Mouse (Mus musculus) forebrain, embryonic 11.5 days (tissue): ENCODE data around the gene Gprc5c. TPM values are rescaled to one million over a fixed set of nuclear protein-coding genes. Genes with fewer than 3 reads are reported as not detected.
A peak's percentile ranks its signal among the peaks of the same experiment; 100 is the strongest.

Experiments
- ATAC-seq: fragments of 200-750 bp; cut with Nextera tagmentation; replicated peaks from 2 replicates; pipeline ENCODE4 v1.8.0; 2017; ENCODE audit warnings: moderate TSS enrichment; ENCODE audit not compliant: low FRiP score
- DNase-seq: peaks from one replicate; pipeline ENCODE4 v3.0.0-alpha.2; 2017; ENCODE audit warnings: low spot score
- H3K27ac ChIP-seq: fragments of 300-500 bp; sonication (generic); 2 replicates; pipeline ENCODE4 v1.5.1; 2014; ENCODE audit warnings: low read depth, low read length
- H3K27me3 ChIP-seq: fragments of 300-500 bp; sonication (generic); 2 replicates; pipeline ENCODE4 v1.6.1; 2014; ENCODE audit warnings: mild to moderate bottlenecking, low read length, mixed read lengths; ENCODE audit not compliant: control insufficient read depth, insufficient read depth
- H3K36me3 ChIP-seq: fragments of 300-500 bp; sonication (generic); 2 replicates; pipeline ENCODE4 v1.6.1; 2014; ENCODE audit warnings: mild to moderate bottlenecking, low read length, moderate library complexity, mixed read lengths; ENCODE audit not compliant: control insufficient read depth, insufficient read depth
- H3K4me1 ChIP-seq: fragments of 300-500 bp; sonication (generic); replicated peaks from 2 replicates; pipeline ENCODE4 v1.6.1; 2014; ENCODE audit warnings: low read length, mixed read lengths; ENCODE audit not compliant: control insufficient read depth, insufficient read depth
- H3K4me2 ChIP-seq: fragments of 300-500 bp; sonication (generic); 2 replicates; pipeline ENCODE4 v1.6.1; 2014; ENCODE audit warnings: low read depth, mild to moderate bottlenecking, low read length, moderate library complexity, mixed read lengths; ENCODE audit not compliant: severe bottlenecking
- H3K4me3 ChIP-seq: fragments of 300-500 bp; sonication (generic); 2 replicates; pipeline ENCODE4 v1.5.1; 2014; ENCODE audit warnings: low read depth, low read length
- H3K9ac ChIP-seq: fragments of 300-500 bp; sonication (generic); 2 replicates; pipeline ENCODE4 v1.6.1; 2014; ENCODE audit warnings: low read length
- H3K9me3 ChIP-seq: fragments of 300-500 bp; sonication (generic); 2 replicates; pipeline ENCODE4 v1.6.1; 2016; ENCODE audit warnings: low read length, mixed read lengths; ENCODE audit not compliant: control insufficient read depth
- WGBS: fragments of 180-500 bp; shearing (Covaris S2); extraction: QIAGEN DNeasy Blood & Tissue Kit; methylation state at CpG from one replicate; pipeline ENCODE4 v1.1.7; 2014; 5-methylcytosine and 5-hydroxymethylcytosine counted together
- polyA plus RNA-seq: library from polyadenylated mRNA; unstranded; fragments of >200 nt; fragmentation: Nextera tagmentation; extraction: Ambion mirVana; gene quantifications from 2 replicates; pipeline ENCODE4 v1.2.1, GENCODE M21; 2014

Gprc5c gene
- 14.1 and 14.4 TPM in 2 replicates for polyA plus RNA-seq

GRCm38 (mm10) chr11:114850452-114851268 lies at the start of gene Gprc5c:
Gene Gprc5c, plus strand, starts transcription at chr11:114851152.
- ATAC-seq: peak; percentile 49; the same call in 1 of the 2 replicates
- DNase-seq: peak; percentile 69
- Histone ChIP-seq H3K36me3 (no peaks in the 10 kb centered on the region), H3K27me3 (peaks cover 45% of the 10 kb centered on the region), H3K4me3 (peak within 1 kb of the TSS; percentile 53), H3K9ac (peak within 1 kb of the TSS; percentile 50), H3K9me3 (no peaks in the 10 kb centered on the region), H3K27ac (no peak within 1 kb of the TSS), H3K4me2 (peak within 1 kb of the TSS; percentile 95), H3K4me1 (peaks cover 6% of the 10 kb centered on the region; the same call in 1 of the 2 replicates)
- WGBS: under 1% methylated on average over 32 of the region's 43 CpGs

GRCm38 (mm10) chr11:114801906-114802305 lies 49.0 kb upstream of the Gprc5c start:
- DNase-seq: no peak
- H3K9me3 ChIP-seq: no peaks in the 10 kb centered on the region; the same call in 1 of the 2 replicates
- H3K4me2 ChIP-seq: no peak overlapping the region
- H3K4me3 ChIP-seq: no peak overlapping the region
- WGBS: 85% methylated on average over 1 of the region's 1 CpGs
- no peak overlapping the region for H3K9ac ChIP-seq
- H3K27ac ChIP-seq: no peak overlapping the region
- H3K27me3 ChIP-seq: no peaks in the 10 kb centered on the region
- no peak for ATAC-seq
- H3K4me1 ChIP-seq: peaks cover 7% of the 10 kb centered on the region
- H3K36me3 ChIP-seq: no peaks in the 10 kb centered on the region

- no peak overlapping the region for H3K9ac ChIP-seq
- no peak overlapping the region for H3K27ac ChIP-seq
- no peaks in the 10 kb centered on the region for H3K36me3 ChIP-seq
- DNase-seq (no peak), ATAC-seq (no peak)
- H3K27me3 ChIP-seq: no peaks in the 10 kb centered on the region
- 70% methylated on average over 15 of the region's 15 CpGs for whole genome bisulfite sequencing
- H3K4me2 ChIP-seq: no peak overlapping the region
- no peaks in the 10 kb centered on the region; the same call in 1 of the 2 replicates for H3K9me3 ChIP-seq
- H3K4me3 ChIP-seq: no peak overlapping the region
- H3K4me1 ChIP-seq: peaks cover 14% of the 10 kb centered on the region; the same call in 1 of the 2 replicates
Observed at GRCm38 (mm10) chr11:114802540-114803267, 48.2 kb upstream of the Gprc5c start.

DNA sequence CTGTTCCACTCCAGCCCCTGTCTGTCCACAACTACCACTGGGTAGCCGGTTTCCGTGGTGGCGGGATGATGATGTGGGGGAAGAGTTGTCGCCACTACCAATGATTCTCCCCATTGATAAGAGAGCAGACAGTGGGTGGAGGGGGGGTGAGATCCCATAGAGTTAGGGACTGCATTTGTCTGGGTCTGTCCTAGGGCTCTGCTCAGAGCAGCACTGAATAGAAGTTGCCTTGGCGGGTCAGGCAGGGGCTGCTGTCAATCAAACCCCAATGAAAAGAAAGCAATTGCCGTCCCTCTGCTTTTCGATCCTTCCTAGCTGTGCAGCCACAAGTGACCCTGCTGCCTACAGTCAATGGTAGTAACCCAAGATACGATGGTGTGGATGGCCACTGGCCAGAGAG lies 47.0 kb upstream of the Gprc5c start:
- Histone ChIP-seq H3K4me1 (peaks cover 16% of the 10 kb centered on the region; the same call in 1 of the 2 replicates), H3K9ac (no peak overlapping the region), H3K27me3 (no peaks in the 10 kb centered on the region), H3K4me3 (no peak overlapping the region), H3K27ac (no peak overlapping the region), H3K9me3 (no peaks in the 10 kb centered on the region; the same call in 1 of the 2 replicates), H3K36me3 (no peaks in the 10 kb centered on the region), H3K4me2 (no peak overlapping the region)
- ATAC-seq (peak; percentile 19; the same call in 1 of the 2 replicates), DNase-seq (no peak)
- 20% methylated on average over 8 of the region's 8 CpGs for WGBS

DNA sequence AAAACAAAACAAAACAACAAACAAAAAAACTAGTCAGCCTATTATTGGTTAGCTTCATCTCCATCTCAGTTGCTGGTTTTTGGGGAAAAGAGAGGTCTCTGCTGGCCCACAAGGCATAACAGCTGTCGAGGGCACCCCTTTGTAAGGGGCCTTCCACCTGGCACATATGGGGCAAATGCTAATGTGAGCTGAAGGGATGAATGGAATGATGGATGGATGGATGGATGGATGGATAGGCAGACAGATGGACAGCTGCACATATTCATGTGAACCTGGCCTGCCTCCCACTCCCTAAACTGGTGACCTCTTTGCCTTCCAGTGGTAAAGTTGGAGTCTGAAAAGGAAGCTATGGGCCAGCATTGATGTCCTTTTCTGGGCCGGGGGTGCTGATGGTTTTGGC lies 43.9 kb upstream of the Gprc5c start:
- H3K27ac ChIP-seq: no peak overlapping the region
- H3K9me3 ChIP-seq: no peaks in the 10 kb centered on the region
- no peak overlapping the region for H3K4me3 ChIP-seq
- H3K9ac ChIP-seq: no peak overlapping the region
- DNase-seq (no peak), ATAC-seq (no peak)
- 65% methylated on average over 2 of the region's 2 CpGs for WGBS
- no peaks in the 10 kb centered on the region for H3K36me3 ChIP-seq
- H3K4me2 ChIP-seq: no peak overlapping the region
- H3K4me1 ChIP-seq: peaks cover 16% of the 10 kb centered on the region; the same call in 1 of the 2 replicates
- H3K27me3 ChIP-seq: no peaks in the 10 kb centered on the region

GRCm38 (mm10) chr11:114807686-114808427 lies 43.1 kb upstream of the Gprc5c start:
- 19% methylated on average over 14 of the region's 14 CpGs for WGBS
- H3K4me2 ChIP-seq: no peak overlapping the region
- no peaks in the 10 kb centered on the region for H3K27me3 ChIP-seq
- peaks cover 16% of the 10 kb centered on the region; the same call in 1 of the 2 replicates for H3K4me1 ChIP-seq
- no peak overlapping the region for H3K4me3 ChIP-seq
- H3K36me3 ChIP-seq: no peaks in the 10 kb centered on the region
- no peak overlapping the region for H3K9ac ChIP-seq
- no peaks in the 10 kb centered on the region for H3K9me3 ChIP-seq
- no peak for DNase-seq
- H3K27ac ChIP-seq: no peak overlapping the region
- ATAC-seq: peak; percentile 39; the same call in 1 of the 2 replicates

DNA sequence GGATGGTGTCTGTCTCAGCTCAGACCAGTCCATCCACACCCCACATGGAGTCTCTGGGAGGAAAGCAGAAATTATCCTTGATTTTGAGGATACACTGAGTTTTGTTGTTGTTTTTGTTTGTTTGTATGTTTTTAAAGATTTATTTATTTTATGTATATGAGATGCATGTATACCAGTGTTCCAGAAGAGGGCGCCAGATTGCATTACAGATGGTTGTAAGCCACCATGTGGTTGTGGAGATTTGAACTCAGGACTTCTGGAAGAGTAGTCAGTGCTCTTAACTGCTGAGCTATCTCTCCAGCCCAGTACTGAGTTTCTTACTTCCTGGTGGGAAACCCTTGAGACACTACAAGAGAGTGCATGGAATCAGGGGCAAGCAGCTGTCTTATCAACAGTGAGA lies 41.6 kb upstream of the Gprc5c start:
- H3K4me2 ChIP-seq: no peak overlapping the region
- no peaks in the 10 kb centered on the region for H3K9me3 ChIP-seq
- H3K27me3 ChIP-seq: no peaks in the 10 kb centered on the region
- no peak overlapping the region for H3K4me3 ChIP-seq
- DNase-seq (no peak), ATAC-seq (no peak)
- H3K4me1 ChIP-seq: peaks cover 9% of the 10 kb centered on the region; the same call in 1 of the 2 replicates
- WGBS: 74% methylated on average over 1 of the region's 1 CpGs
- no peak overlapping the region for H3K27ac ChIP-seq
- H3K36me3 ChIP-seq: no peaks in the 10 kb centered on the region
- no peak overlapping the region for H3K9ac ChIP-seq

DNA sequence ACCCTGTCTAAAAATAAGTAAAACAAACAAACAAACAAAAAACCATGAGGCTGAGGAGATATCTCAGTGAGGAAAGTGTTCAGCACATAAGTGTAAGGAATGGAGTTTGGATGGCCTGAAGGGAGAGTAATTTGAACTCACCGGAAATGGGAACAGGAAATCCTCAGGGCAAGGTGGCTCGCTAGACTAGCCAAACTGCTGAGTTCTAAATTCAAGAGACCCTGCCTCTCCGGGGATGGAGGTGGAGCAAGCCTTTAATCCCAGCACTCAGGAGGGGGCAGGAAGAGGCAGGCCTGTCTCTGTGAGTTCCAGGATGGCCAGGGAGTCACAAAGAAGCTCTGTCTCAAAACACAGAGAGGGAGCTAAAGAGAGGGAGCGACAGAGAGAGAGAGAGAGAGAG lies 40.6 kb upstream of the Gprc5c start:
- H3K27ac ChIP-seq: no peak overlapping the region
- 26% methylated on average over 4 of the region's 4 CpGs for WGBS

More for the DNA sequence above, 40.6 kb upstream of the Gprc5c start:
- Histone ChIP-seq H3K9ac (no peak overlapping the region), H3K4me3 (no peak overlapping the region), H3K9me3 (no peaks in the 10 kb centered on the region), H3K27me3 (no peaks in the 10 kb centered on the region), H3K4me2 (no peak overlapping the region), H3K36me3 (no peaks in the 10 kb centered on the region), H3K4me1 (peaks cover 9% of the 10 kb centered on the region; the same call in 1 of the 2 replicates)
- DNase-seq (no peak), ATAC-seq (no peak)
